Mouse (Mus musculus) kidney, adult 2 months (tissue): ENCODE data around the gene Pafah1b3.

Experiments
- CTCF ChIP-seq: fragments of 200-500 bp; conservative IDR thresholded peaks from 2 replicates; pipeline ENCODE4 v1.5.1; 2011; ENCODE audit warnings: low read depth, mild to moderate bottlenecking, control low read depth, low read length, moderate library complexity, mixed read lengths; ENCODE audit not compliant: insufficient read depth, insufficient read length
- POLR2A ChIP-seq: fragments of 200-500 bp; IDR thresholded peaks from one replicate; pipeline ENCODE4 v1.6.1; 2011; ENCODE audit warnings: low read depth, low read length, control low read depth

GRCm38 (mm10) chr7:25281734-25282601, 15.8 kb downstream of the Pafah1b3 start:
- peak; percentile 62 for TF ChIP-seq POLR2A
- no peak for TF ChIP-seq CTCF
